Mouse (Mus musculus): Measurements from ENCODE around the gene Gprasp2. TPM values are rescaled to one million over a fixed set of nuclear protein-coding genes. Genes with fewer than 3 reads are reported as not detected.
"Not testable (repeated sequence)": the region's sequence is repeated elsewhere in the genome, so short reads cannot be mapped to it uniquely, and the experiment has no call there.

The Gprasp2 gene
- 134 and 181 TPM in 2 replicates for polyA plus RNA-seq (2014; fragmentation: Nextera tagmentation; extraction: Ambion mirVana)

DNA sequence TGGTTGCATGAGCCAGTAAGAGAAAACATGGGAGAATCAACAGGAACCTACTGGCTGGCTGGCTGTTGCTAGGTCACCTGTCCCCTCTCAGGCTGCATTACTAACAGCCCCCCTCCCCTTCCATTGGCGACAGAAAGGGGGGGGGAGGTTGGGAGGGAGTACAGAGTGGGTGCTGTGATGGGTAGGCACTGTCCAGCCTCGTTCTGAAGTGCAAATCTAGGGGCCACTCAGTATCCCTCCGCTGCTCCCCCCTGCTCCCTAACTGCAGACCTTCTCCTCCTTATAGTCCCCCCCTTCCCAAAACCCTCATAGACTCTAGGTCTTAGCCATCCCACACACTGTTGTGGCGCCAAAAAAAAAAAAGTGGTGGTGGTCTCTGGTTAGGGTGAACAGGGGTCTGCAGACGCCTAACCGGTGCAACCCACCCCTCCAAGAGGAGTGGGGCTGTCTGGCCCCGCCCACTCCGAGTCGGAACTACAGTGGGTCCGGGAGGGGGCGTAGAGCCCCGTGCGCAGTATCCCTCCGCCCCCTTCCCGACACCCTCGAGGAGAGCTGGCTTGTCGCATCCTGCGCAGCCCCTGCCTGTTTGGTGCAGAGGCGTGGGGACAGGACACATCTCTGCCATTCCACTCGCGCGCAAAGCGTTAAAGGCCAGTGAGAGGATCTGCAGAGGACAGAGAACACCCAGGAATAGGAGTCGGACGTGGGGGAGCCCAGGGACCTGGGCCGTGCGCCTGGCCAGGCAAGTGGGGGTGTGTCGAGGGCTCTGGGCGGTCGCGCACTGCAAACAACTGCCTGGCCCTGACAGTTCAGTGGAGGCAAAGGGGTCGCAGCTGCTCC is at the start of gene Gprasp2:
Gprasp2 (plus strand) TSS at position 514 of the 840 bp plus-strand sequence.
- not testable (repeated sequence) for H3K36me3 ChIP-seq (ENCODE audit: control insufficient read depth, insufficient read depth, low read length); H3K4me1 ChIP-seq (ENCODE audit: control insufficient read depth, insufficient read depth, low read length); H3K27me3 ChIP-seq (ENCODE audit: control insufficient read depth, insufficient read depth, low read length); H3K9me3 ChIP-seq (ENCODE audit: control insufficient read depth, low read length)
- Histone ChIP-seq H3K9ac (replicated peaks; ENCODE audit: low read length) (peak within 1 kb of the TSS; percentile 60), H3K27ac (replicated peaks; ENCODE audit: low read depth, low read length) (peak within 1 kb of the TSS; percentile 78), H3K4me3 (replicated peaks; ENCODE audit: low read depth, low read length) (peak within 1 kb of the TSS; percentile 51), H3K4me2 (ENCODE audit: low read length) (peak within 1 kb of the TSS; percentile 58)
- ATAC-seq (ENCODE audit: low FRiP score, low TSS enrichment): peak; percentile 91
- WGBS: 24% methylated on average over 29 of the region's 32 CpGs
- peak; percentile 80 for DNase-seq

DNA sequence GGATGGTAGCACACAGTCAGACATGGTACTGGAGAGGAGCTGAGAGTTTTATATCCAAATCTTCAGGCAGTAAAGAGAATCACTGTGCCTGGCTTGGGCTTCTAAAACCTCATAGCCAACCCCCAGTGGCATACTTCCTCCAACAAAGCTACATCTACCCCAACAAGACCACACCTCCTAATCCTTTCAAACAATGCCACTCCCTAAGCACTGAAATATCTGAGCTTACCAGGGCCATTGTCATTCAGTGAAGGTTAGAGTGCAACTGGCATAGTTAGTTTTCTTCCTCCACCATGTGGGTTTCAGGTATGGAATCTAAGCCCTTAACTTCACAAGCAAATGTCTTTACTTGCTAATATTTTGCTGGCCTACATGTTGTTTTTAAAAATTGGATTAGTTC is 47.3 kb upstream of the Gprasp2 start:
- Histone ChIP-seq H3K27me3 (ENCODE audit: control insufficient read depth, insufficient read depth, low read length) (no peaks in the 10 kb centered on the region), H3K4me2 (ENCODE audit: low read length) (no peak overlapping the region), H3K4me3 (replicated peaks; ENCODE audit: low read depth, low read length) (no peak overlapping the region), H3K9me3 (ENCODE audit: control insufficient read depth, low read length) (no peaks in the 10 kb centered on the region), H3K36me3 (ENCODE audit: control insufficient read depth, insufficient read depth, low read length) (no peaks in the 10 kb centered on the region), H3K27ac (replicated peaks; ENCODE audit: low read depth, low read length) (no peak overlapping the region), H3K4me1 (ENCODE audit: control insufficient read depth, insufficient read depth, low read length) (no peaks in the 10 kb centered on the region), H3K9ac (replicated peaks; ENCODE audit: low read length) (no peak overlapping the region)
- DNase-seq (no peak), ATAC-seq (ENCODE audit: low FRiP score, low TSS enrichment) (no peak)

DNA sequence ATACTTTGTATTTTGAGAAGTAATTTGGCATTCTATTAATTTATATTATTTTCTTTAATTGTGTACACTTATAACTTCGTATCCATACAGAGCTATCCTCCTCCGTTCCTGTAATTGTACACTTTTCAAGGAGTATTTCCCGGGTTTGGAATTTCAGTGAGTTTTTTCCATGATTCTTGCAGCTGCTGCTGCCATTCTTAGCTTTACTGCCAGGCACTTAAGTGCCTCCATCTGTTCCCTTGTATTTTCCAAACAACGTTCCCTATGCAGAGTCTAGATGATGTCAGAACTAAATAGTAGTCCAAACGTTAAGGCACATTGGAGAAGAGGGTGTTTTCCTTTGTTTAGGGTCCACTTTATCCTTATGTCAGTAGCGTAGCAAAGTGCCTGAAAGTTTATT is 46.5 kb upstream of the Gprasp2 start:
- no peak for ATAC-seq (ENCODE audit: low FRiP score, low TSS enrichment)
- Histone ChIP-seq H3K4me3 (replicated peaks; ENCODE audit: low read depth, low read length) (no peak overlapping the region), H3K36me3 (ENCODE audit: control insufficient read depth, insufficient read depth, low read length) (no peaks in the 10 kb centered on the region), H3K27ac (replicated peaks; ENCODE audit: low read depth, low read length) (no peak overlapping the region), H3K4me1 (ENCODE audit: control insufficient read depth, insufficient read depth, low read length) (no peaks in the 10 kb centered on the region), H3K9ac (replicated peaks; ENCODE audit: low read length) (no peak overlapping the region), H3K27me3 (ENCODE audit: control insufficient read depth, insufficient read depth, low read length) (no peaks in the 10 kb centered on the region), H3K4me2 (ENCODE audit: low read length) (no peak overlapping the region), H3K9me3 (ENCODE audit: control insufficient read depth, low read length) (no peaks in the 10 kb centered on the region)
- 76% methylated on average over 6 of the region's 6 CpGs for WGBS
- DNase-seq: no peak

DNA sequence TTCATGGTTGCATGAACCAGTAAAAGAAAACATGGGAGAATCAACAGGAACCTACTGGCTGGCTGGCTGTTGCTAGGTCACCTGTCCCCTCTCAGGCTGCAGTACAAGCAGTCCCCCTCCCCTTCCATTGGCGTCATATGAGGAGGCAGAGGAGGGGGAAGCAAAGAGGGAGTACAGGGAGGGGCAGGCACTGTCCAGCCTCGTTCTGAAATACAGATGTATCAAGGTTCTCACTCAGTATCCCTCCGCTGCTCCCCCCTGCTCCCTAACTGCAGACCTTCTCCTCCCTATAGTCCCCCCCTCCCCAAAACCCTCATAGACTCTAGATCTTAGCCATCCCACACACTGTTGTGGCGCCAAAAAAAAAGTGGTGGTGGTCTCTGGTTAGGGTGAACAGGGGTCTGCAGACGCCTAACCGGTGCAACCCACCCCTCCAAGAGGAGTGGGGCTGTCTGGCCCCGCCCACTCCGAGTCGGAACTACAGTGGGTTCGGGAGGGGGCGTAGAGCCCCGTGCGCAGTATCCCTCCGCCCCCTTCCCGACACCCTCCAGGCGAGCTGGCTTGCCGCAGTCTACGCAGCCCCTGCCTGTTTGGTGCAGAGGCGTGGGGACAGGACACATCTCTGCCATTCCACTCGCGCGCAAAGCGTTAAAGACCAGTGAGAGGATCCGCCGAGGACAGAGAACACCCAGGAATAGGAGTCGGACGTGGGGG is 43.1 kb upstream of the Gprasp2 start:
- not testable (repeated sequence) for H3K9me3 ChIP-seq (ENCODE audit: control insufficient read depth, low read length); H3K27me3 ChIP-seq (ENCODE audit: control insufficient read depth, insufficient read depth, low read length); H3K4me1 ChIP-seq (ENCODE audit: control insufficient read depth, insufficient read depth, low read length)
- H3K27ac ChIP-seq (replicated peaks; ENCODE audit: low read depth, low read length): peak overlapping the region; percentile 80
- peak overlapping the region; percentile 55 for H3K4me2 ChIP-seq (ENCODE audit: low read length)
- H3K36me3 ChIP-seq (ENCODE audit: control insufficient read depth, insufficient read depth, low read length): peaks cover 19% of the 10 kb centered on the region
- peak; percentile 84 for DNase-seq
- H3K9ac ChIP-seq (replicated peaks; ENCODE audit: low read length): peak overlapping the region; percentile 68; the same call in 1 of the 2 replicates
- WGBS: 28% methylated on average over 25 of the region's 27 CpGs
- peak overlapping the region; percentile 58 for H3K4me3 ChIP-seq (replicated peaks; ENCODE audit: low read depth, low read length)
- ATAC-seq (ENCODE audit: low FRiP score, low TSS enrichment): peak; percentile 93

DNA sequence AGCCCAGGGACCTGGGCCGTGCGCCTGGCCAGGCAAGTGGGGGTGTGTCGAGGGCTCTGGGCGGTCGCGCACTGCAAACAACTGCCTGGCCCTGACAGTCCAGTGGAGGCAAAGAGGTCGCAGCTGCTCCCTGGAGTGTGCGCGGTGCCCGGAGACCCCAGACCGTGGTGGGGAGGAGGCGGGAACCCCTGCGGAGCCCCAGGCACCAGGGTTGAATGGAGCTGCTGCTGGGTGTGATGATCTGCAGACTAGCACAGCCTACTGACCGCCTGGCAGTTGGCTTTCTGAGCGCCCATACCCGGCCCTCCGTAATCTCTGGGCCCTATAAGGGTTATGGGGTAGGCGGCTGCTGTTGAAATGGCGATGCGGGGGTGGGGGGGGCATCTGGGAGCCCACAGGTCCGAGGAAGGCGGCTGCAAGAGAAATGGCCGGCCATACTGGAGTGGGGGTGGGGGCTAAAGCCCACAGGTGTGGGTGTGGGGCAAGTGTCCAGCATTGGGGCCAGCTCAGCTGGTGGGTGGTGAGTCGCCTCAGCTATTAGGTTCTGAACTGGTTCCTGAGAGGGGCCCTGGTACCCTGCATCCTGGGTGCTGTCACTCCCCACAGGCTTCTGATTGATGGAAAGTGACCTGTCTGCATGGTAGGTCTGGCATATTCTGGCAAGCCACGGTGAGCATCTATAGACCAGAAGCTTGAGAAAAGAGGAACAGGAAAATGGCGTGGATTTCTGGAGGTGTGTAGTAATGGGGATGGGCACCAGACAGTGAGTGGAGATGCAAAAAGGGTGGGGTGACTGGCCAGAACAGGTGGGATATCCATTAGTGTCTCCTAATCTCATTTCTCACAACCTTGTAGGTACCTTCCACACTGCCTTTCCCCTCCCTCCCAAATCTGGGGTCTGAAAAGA is 42.3 kb upstream of the Gprasp2 start:
- not testable (repeated sequence) for H3K27me3 ChIP-seq (ENCODE audit: control insufficient read depth, insufficient read depth, low read length); H3K9me3 ChIP-seq (ENCODE audit: control insufficient read depth, low read length); H3K4me1 ChIP-seq (ENCODE audit: control insufficient read depth, insufficient read depth, low read length)
- peaks cover 23% of the 10 kb centered on the region for H3K36me3 ChIP-seq (ENCODE audit: control insufficient read depth, insufficient read depth, low read length)
- DNase-seq: peak; percentile 27
- ATAC-seq (ENCODE audit: low FRiP score, low TSS enrichment): peak; percentile 47; the same call in 1 of the 2 replicates
- 17% methylated on average over 25 of the region's 26 CpGs for WGBS
- H3K4me2 ChIP-seq (ENCODE audit: low read length): peak overlapping the region; percentile 55
- peak overlapping the region; percentile 80 for H3K27ac ChIP-seq (replicated peaks; ENCODE audit: low read depth, low read length)
- peak overlapping the region; percentile 68 for H3K9ac ChIP-seq (replicated peaks; ENCODE audit: low read length)
- H3K4me3 ChIP-seq (replicated peaks; ENCODE audit: low read depth, low read length): peak overlapping the region; percentile 58

DNA sequence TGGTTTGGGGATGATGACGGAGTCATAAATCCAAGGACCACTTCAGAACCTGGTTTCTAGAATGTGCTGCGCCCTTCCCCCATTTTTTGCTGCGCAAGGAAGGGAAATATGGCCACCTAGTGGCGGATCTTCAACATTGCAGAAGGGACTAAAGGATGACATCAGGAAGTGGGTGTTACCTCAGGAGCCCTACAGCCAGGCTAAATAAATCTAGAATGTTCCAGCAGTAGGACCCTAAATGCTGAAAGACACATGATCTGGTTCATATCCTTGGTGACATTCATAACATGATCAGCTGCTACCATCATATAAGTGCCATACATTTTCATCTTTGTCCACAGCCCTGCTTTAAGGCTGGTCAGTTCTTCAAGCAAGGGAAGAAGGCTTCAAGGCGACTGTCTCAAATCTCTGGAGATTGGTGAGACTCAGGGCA is 41.6 kb upstream of the Gprasp2 start, which contains the start of gene Bhlhb9:
Bhlhb9 (plus strand) TSS at position 383 of the 433 bp plus-strand sequence.
- H3K27ac ChIP-seq (replicated peaks; ENCODE audit: low read depth, low read length): peak within 1 kb of the TSS; percentile 80
- DNase-seq (peak; percentile 81), ATAC-seq (ENCODE audit: low FRiP score, low TSS enrichment) (peak; percentile 18; the same call in 1 of the 2 replicates)
- H3K27me3 ChIP-seq (ENCODE audit: control insufficient read depth, insufficient read depth, low read length); H3K4me1 ChIP-seq (ENCODE audit: control insufficient read depth, insufficient read depth, low read length); H3K9me3 ChIP-seq (ENCODE audit: control insufficient read depth, low read length): not testable (repeated sequence)
- 14% methylated on average over 3 of the region's 5 CpGs for WGBS
- peak within 1 kb of the TSS; percentile 58 for H3K4me3 ChIP-seq (replicated peaks; ENCODE audit: low read depth, low read length)
- peak within 1 kb of the TSS; percentile 68 for H3K9ac ChIP-seq (replicated peaks; ENCODE audit: low read length)
- H3K36me3 ChIP-seq (ENCODE audit: control insufficient read depth, insufficient read depth, low read length): peaks cover 25% of the 10 kb centered on the region
- H3K4me2 ChIP-seq (ENCODE audit: low read length): peak within 1 kb of the TSS; percentile 55

DNA sequence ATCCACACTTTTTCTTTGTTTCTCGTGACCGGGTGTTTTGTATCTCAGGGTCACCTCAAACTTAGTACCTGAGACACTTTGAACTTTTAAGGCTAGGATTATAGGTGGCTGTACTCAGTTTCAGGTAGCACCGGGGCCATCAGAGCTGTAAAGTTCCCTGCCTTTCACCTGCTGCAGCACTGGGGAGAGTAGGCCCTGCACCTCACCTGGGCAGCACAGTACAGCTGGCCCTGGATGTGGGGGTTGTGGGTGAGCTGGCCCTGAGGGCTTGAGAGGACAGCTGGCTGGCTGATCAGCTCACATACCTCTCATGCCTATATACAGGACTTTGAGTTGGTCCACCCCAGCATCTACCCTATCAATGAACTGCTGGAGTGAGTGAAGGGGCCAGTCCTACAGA is 34.7 kb upstream of the Gprasp2 start:
- no peak overlapping the region for H3K9ac ChIP-seq (replicated peaks; ENCODE audit: low read length)
- ATAC-seq (ENCODE audit: low FRiP score, low TSS enrichment) (no peak), DNase-seq (no peak)
- H3K9me3 ChIP-seq (ENCODE audit: control insufficient read depth, low read length): no peaks in the 10 kb centered on the region
- no peak overlapping the region for H3K4me2 ChIP-seq (ENCODE audit: low read length)
- H3K36me3 ChIP-seq (ENCODE audit: control insufficient read depth, insufficient read depth, low read length): peaks cover 24% of the 10 kb centered on the region
- H3K27ac ChIP-seq (replicated peaks; ENCODE audit: low read depth, low read length): no peak overlapping the region
- no peaks in the 10 kb centered on the region for H3K4me1 ChIP-seq (ENCODE audit: control insufficient read depth, insufficient read depth, low read length)
- H3K4me3 ChIP-seq (replicated peaks; ENCODE audit: low read depth, low read length): no peak overlapping the region
- 94% methylated on average over 3 of the region's 3 CpGs for WGBS
- H3K27me3 ChIP-seq (ENCODE audit: control insufficient read depth, insufficient read depth, low read length): no peaks in the 10 kb centered on the region

DNA sequence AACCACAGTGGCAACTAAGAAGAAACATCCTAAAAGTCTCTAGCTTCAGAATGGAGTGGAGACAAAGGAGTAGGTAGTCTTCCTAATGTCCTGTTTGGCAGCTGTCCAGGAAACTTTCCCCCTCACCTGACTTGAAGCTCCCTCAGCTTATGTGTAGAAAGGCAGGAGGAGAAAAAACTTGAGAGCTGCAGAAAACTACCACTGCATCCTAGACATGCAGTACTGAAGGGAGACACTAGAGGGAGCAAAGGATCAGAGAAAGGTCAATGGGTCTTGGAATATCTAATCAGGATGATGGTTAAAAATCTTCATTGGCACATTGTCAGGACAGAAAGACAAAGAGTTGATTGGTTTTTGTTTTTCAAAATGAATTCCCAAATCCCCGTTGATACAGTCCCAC is 33.1 kb upstream of the Gprasp2 start:
- Histone ChIP-seq H3K4me1 (ENCODE audit: control insufficient read depth, insufficient read depth, low read length) (no peaks in the 10 kb centered on the region), H3K9me3 (ENCODE audit: control insufficient read depth, low read length) (no peaks in the 10 kb centered on the region), H3K9ac (replicated peaks; ENCODE audit: low read length) (no peak overlapping the region), H3K27me3 (ENCODE audit: control insufficient read depth, insufficient read depth, low read length) (no peaks in the 10 kb centered on the region), H3K36me3 (ENCODE audit: control insufficient read depth, insufficient read depth, low read length) (peaks cover 9% of the 10 kb centered on the region), H3K4me2 (ENCODE audit: low read length) (no peak overlapping the region), H3K27ac (replicated peaks; ENCODE audit: low read depth, low read length) (no peak overlapping the region), H3K4me3 (replicated peaks; ENCODE audit: low read depth, low read length) (no peak overlapping the region)
- peak; percentile 79 for DNase-seq
- WGBS: 28% methylated on average over 1 of the region's 1 CpGs
- no peak for ATAC-seq (ENCODE audit: low FRiP score, low TSS enrichment)
